Mouse (Mus musculus) Patski (cell line): ENCODE results near the gene Egfl8. TPM values are rescaled to one million over a fixed set of nuclear protein-coding genes. Genes with fewer than 3 reads are reported as not detected.
A peak's percentile ranks its signal among the peaks of the same experiment; 100 is the strongest.

ENCODE experiments used
- ATAC-seq: fragments of 100-300 bp; one replicate; pipeline ENCODE4 v1.8.0; 2021
- CTCF ChIA-PET: fragments of 350-600 bp; sonication (Branson Sonifier 250); formaldehyde crosslinking; loops from one replicate; lab custom pipeline; 2022; ENCODE audit warnings: inconsistent platforms; lab: Charles Lee
- POLR2A ChIA-PET: fragments of 350-600 bp; sonication (Branson Sonifier 250); formaldehyde crosslinking; loops from one replicate; lab custom pipeline; 2022; ENCODE audit warnings: antibody characterized with exemption, inconsistent platforms; lab: Charles Lee
- DNase-seq: peaks from one replicate; pipeline ENCODE4 v3.0.0-alpha.2; 2011; ENCODE audit warnings: low read depth, low spot score
- H3K27me3 ChIP-seq: fragments of 371-371 bp; one replicate; pipeline ENCODE4 v1.5.1; 2021
- CTCF ChIP-seq: fragments of 100-300 bp; IDR thresholded peaks from one replicate; pipeline ENCODE4 v1.5.1; 2021
- in situ Hi-C: fragments of 300-500 bp; cut with MboI; formaldehyde crosslinking; loops from 3 replicates; pipeline ENCODE4 v1.11.1; 2018; ENCODE audit warnings: low pct_unique_long_range_greater_than_20kb, mixed read lengths
- polyA plus RNA-seq: library from polyadenylated mRNA; unstranded; gene quantifications from one replicate; pipeline ENCODE4 v1.2.3, GENCODE M21; 2021

Egfl8 gene
- polyA plus RNA-seq, 1 experiment from 2014 or later, result 2.5 TPM

GRCm38 (mm10) chr17:34623161-34623560, 7.4 kb upstream of the Egfl8 start:
- no peaks in the 10 kb centered on the region for H3K27me3 ChIP-seq
- ATAC-seq (no peak), DNase-seq (no peak)
- CTCF ChIA-PET, result no interaction called here
- no peak for TF ChIP-seq CTCF
- in situ Hi-C loops, result no loop called here
- POLR2A ChIA-PET, result no interaction called here

GRCm38 (mm10) chr17:34621006-34621405, 5.2 kb upstream of the Egfl8 start:
- POLR2A ChIA-PET, result interaction anchor here (2.1 kb wide), 1 partner anchor 20 kb away, joined by 7 read pairs; no protein-coding TSS in a partner anchor

GRCm38 (mm10) chr17:34618999-34619398, 3.2 kb upstream of the Egfl8 start:
- ATAC-seq, result peak; percentile 23

More at GRCm38 (mm10) chr17:34621006-34621405, 5.2 kb upstream of the Egfl8 start:
- DNase-seq (no peak), ATAC-seq (no peak)
- no peaks in the 10 kb centered on the region for H3K27me3 ChIP-seq
- in situ Hi-C loops, result no loop called here
- TF ChIP-seq CTCF, result no peak
- CTCF ChIA-PET, result no interaction called here

GRCm38 (mm10) chr17:34613830-34614229, 1.9 kb downstream of the Egfl8 start:
- POLR2A ChIA-PET, result no interaction called here
- no peaks in the 10 kb centered on the region for H3K27me3 ChIP-seq
- no peak for TF ChIP-seq CTCF
- CTCF ChIA-PET, result interaction anchor here (1.1 kb wide), 1 partner anchor 11 kb away, joined by 3 read pairs; the partner anchor contains the start of gene Rnf5
- no peak for DNase-seq
- no peak for ATAC-seq
- in situ Hi-C loops, result no loop called here

More at GRCm38 (mm10) chr17:34618999-34619398, 3.2 kb upstream of the Egfl8 start:
- TF ChIP-seq CTCF, result no peak
- in situ Hi-C loops, result no loop called here
- ChIA-PET CTCF (interaction anchor here (0.6 to 2.2 kb wide), 6 partner anchors 9 to 33 kb away, joined by 3 to 13 read pairs (median 4); partner anchors contain the start of genes Agpat1, Atf6b and Ppt2), POLR2A (interaction anchor here (1.3 to 2.1 kb wide), 2 partner anchors 14 to 22 kb away, joined by 5 to 7 read pairs; partner anchors contain the start of gene Agpat1)
- no peak for DNase-seq
- no peaks in the 10 kb centered on the region for H3K27me3 ChIP-seq

GRCm38 (mm10) chr17:34613054-34613645, 2.6 kb downstream of the Egfl8 start:
- ATAC-seq (no peak), DNase-seq (no peak)
- POLR2A ChIA-PET, result interaction anchor here (0.7 kb wide), 1 partner anchor 220 kb away, joined by 3 read pairs; no protein-coding TSS in a partner anchor
- H3K27me3 ChIP-seq, result no peaks in the 10 kb centered on the region
- CTCF ChIA-PET, result no interaction called here
- TF ChIP-seq CTCF, result no peak
- in situ Hi-C loops, result no loop called here

GRCm38 (mm10) chr17:34611050-34611449, 4.7 kb downstream of the Egfl8 start:
- CTCF ChIA-PET, result no interaction called here
- H3K27me3 ChIP-seq, result no peaks in the 10 kb centered on the region
- DNase-seq (no peak), ATAC-seq (no peak)
- POLR2A ChIA-PET, result no interaction called here
- no peak for TF ChIP-seq CTCF
- in situ Hi-C loops, result no loop called here

GRCm38 (mm10) chr17:34607997-34608396, 7.8 kb downstream of the Egfl8 start:
- ATAC-seq (no peak), DNase-seq (no peak)
- POLR2A ChIA-PET, result no interaction called here
- TF ChIP-seq CTCF, result no peak
- H3K27me3 ChIP-seq, result no peaks in the 10 kb centered on the region
- CTCF ChIA-PET, result no interaction called here
- in situ Hi-C loops, result no loop called here

GRCm38 (mm10) chr17:34606186-34607039, 9.4 kb downstream of the Egfl8 start:
- CTCF ChIA-PET, result no interaction called here
- no peak for ATAC-seq
- in situ Hi-C loops, result no loop called here
- POLR2A ChIA-PET, result interaction anchor here (0.7 to 5.4 kb wide), 3 partner anchors 13 to 44 kb away, joined by 3 to 28 read pairs (median 12); partner anchors contain the start of genes Gpsm3 and Pbx2
- TF ChIP-seq CTCF, result no peak
- no peaks in the 10 kb centered on the region for H3K27me3 ChIP-seq
- DNase-seq, result no peak

- no peak for TF ChIP-seq CTCF
- ChIA-PET POLR2A (interaction anchor here (0.6 to 5.4 kb wide), 8 partner anchors 12 to 296 kb away, joined by 3 to 28 read pairs (median 4); partner anchors contain the start of genes Gpsm3 and Pbx2), CTCF (interaction anchor here (1.2 to 2.1 kb wide), 3 partner anchors 10 to 39 kb away, joined by 3 to 13 read pairs (median 4); partner anchors contain the start of gene Fkbpl)
- no peak for DNase-seq
- H3K27me3 ChIP-seq, result no peaks in the 10 kb centered on the region
- ATAC-seq, result peak; percentile 51
- in situ Hi-C loops, result no loop called here
Observed at GRCm38 (mm10) chr17:34605609-34606008, 10.2 kb downstream of the Egfl8 start.

GRCm38 (mm10) chr17:34604511-34605237, 11.1 kb downstream of the Egfl8 start:
- DNase-seq, result no peak
- no peak for ATAC-seq
- TF ChIP-seq CTCF, result no peak
- in situ Hi-C loops, result no loop called here
- POLR2A ChIA-PET, result interaction anchor here (1.4 to 5.4 kb wide), 5 partner anchors 11 to 22 kb away, joined by 3 to 28 read pairs (median 5); partner anchors contain the start of genes Gpsm3 and Pbx2
- no peaks in the 10 kb centered on the region for H3K27me3 ChIP-seq
- CTCF ChIA-PET, result interaction anchor here (1.2 to 2.1 kb wide), 4 partner anchors 9 to 40 kb away, joined by 3 to 13 read pairs (median 4); partner anchors contain the start of genes Fkbpl and Prrt1
